Mouse (Mus musculus) kidney, postnatal 0 days (tissue): ENCODE measurements around the gene Gm21983. TPM values are rescaled to one million over a fixed set of nuclear protein-coding genes. Genes with fewer than 3 reads are reported as not detected.

ENCODE experiments used
- ATAC-seq: fragments of 200-750 bp; cut with Nextera tagmentation; replicated peaks from 2 replicates; pipeline ENCODE4 v1.8.0; 2017; ENCODE audit warnings: low read depth, moderate number of reproducible peaks, moderate TSS enrichment, moderate library complexity; ENCODE audit not compliant: low FRiP score
- DNase-seq: peaks from one replicate; pipeline ENCODE4 v3.0.0-alpha.2; 2016; ENCODE audit warnings: low spot score
- H3K27ac ChIP-seq: fragments of 300-500 bp; sonication (generic); 2 replicates; pipeline ENCODE4 v1.5.1; 2014; ENCODE audit warnings: mild to moderate bottlenecking
- H3K27me3 ChIP-seq: fragments of 300-500 bp; sonication (generic); 2 replicates; pipeline ENCODE4 v1.6.1; 2014; ENCODE audit warnings: low read length, mixed read lengths; ENCODE audit not compliant: insufficient read depth
- H3K36me3 ChIP-seq: fragments of 300-500 bp; sonication (generic); 2 replicates; pipeline ENCODE4 v1.6.1; 2014; ENCODE audit warnings: low read length, mixed read lengths; ENCODE audit not compliant: insufficient read depth
- H3K4me1 ChIP-seq: fragments of 300-500 bp; sonication (generic); replicated peaks from 2 replicates; pipeline ENCODE4 v1.6.1; 2014; ENCODE audit warnings: antibody characterized with exemption, low read length, mixed read lengths; ENCODE audit not compliant: insufficient read depth
- H3K4me2 ChIP-seq: fragments of 300-500 bp; sonication (generic); 2 replicates; pipeline ENCODE4 v1.6.1; 2014; ENCODE audit warnings: mild to moderate bottlenecking, low read length, moderate library complexity, mixed read lengths
- H3K4me3 ChIP-seq: fragments of 300-500 bp; sonication (generic); replicated peaks from 2 replicates; pipeline ENCODE4 v1.5.1; 2014; ENCODE audit warnings: low read depth, low read length
- H3K9ac ChIP-seq: fragments of 300-500 bp; sonication (generic); 2 replicates; pipeline ENCODE4 v1.6.1; 2014; ENCODE audit warnings: low read depth, low read length
- H3K9me3 ChIP-seq: fragments of 300-500 bp; sonication (generic); replicated peaks from 2 replicates; pipeline ENCODE4 v1.6.1; 2016; ENCODE audit warnings: low read length, inconsistent platforms, mixed read lengths
- CTCF ChIP-seq: IDR thresholded peaks from 2 replicates; pipeline ENCODE4 v1.5.1; 2016; ENCODE audit warnings: antibody characterized with exemption, low read depth, mild to moderate bottlenecking, moderate library complexity
- WGBS: fragments of 180-500 bp; shearing (Covaris S2); extraction: QIAGEN DNeasy Blood & Tissue Kit; methylation state at CpG from one replicate; pipeline ENCODE4 v1.1.7; 2014; 5-methylcytosine and 5-hydroxymethylcytosine counted together
- polyA plus RNA-seq: library from polyadenylated mRNA; unstranded; fragments of >200 nt; fragmentation: Nextera tagmentation; extraction: Ambion mirVana; gene quantifications from 2 replicates; pipeline ENCODE4 v1.2.1, GENCODE M21; 2015

The Gm21983 gene
- polyA plus RNA-seq, 1 experiment from 2014 or later, result 0.30 TPM

GRCm38 (mm10) chr7:27133156-27133555, 47.7 kb downstream of the Gm21983 start:
- WGBS, result 54% methylated on average over 12 of the region's 12 CpGs
- no peaks in the 10 kb centered on the region for H3K27me3 ChIP-seq
- ATAC-seq (no peak), DNase-seq (no peak)
- H3K4me2 ChIP-seq, result no peak overlapping the region
- H3K4me1 ChIP-seq, result no peaks in the 10 kb centered on the region
- no peak overlapping the region for H3K27ac ChIP-seq
- H3K36me3 ChIP-seq, result no peaks in the 10 kb centered on the region
- TF ChIP-seq CTCF, result no peak
- no peak overlapping the region for H3K9ac ChIP-seq
- no peak overlapping the region for H3K4me3 ChIP-seq
- H3K9me3 ChIP-seq, result no peaks in the 10 kb centered on the region

DNA sequence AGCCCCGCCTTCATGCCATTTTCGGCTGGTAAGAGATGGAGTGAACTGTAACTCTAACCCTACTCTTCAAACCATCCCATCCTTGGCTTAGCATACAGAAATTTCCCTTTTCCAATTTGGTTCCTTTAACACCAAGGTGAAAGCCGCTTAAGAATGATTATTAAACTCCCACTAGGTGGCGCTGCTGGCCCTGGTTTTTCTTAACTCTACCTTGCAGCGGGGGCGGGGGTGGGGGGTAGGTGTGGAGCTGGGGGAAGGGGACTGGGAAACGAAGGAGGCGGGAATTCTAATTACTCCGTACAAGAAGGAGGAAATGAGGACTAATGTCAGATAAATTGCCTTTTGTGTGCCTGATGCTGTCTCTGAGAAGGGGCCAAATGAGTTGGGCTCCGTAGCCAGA, 48.3 kb downstream of the Gm21983 start:
- no peak for ATAC-seq
- TF ChIP-seq CTCF, result peak; percentile 61
- peak; percentile 73 for DNase-seq
- H3K9ac ChIP-seq, result no peak overlapping the region
- H3K4me1 ChIP-seq, result no peaks in the 10 kb centered on the region
- no peak overlapping the region for H3K4me3 ChIP-seq
- H3K9me3 ChIP-seq, result no peaks in the 10 kb centered on the region
- H3K27ac ChIP-seq, result no peak overlapping the region
- WGBS, result 12% methylated on average over 10 of the region's 10 CpGs
- H3K27me3 ChIP-seq, result no peaks in the 10 kb centered on the region
- peak overlapping the region; percentile 4; the same call in 1 of the 2 replicates for H3K4me2 ChIP-seq
- H3K36me3 ChIP-seq, result no peaks in the 10 kb centered on the region

DNA sequence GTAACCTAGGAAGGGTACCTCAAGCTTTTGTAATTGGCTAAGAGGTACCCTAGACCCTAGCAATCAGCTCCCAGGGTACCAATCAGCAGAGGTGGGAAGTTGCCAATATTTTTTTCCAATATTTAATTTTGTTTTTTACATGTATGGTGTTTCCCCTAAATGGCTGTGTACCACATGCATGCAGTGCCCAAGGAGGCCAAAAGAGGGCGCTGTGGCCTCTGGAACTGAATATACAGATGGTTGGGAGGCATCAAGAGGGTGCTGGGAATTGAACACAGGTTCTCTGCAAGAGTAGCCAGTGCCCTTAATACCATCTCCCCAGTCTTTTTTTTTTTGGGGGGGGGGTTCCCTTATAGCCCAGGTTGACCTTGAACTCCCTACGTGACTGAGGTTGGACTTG, 49.5 kb downstream of the Gm21983 start:
- no peaks in the 10 kb centered on the region for H3K4me1 ChIP-seq
- H3K4me2 ChIP-seq, result no peak overlapping the region
- 65% methylated on average over 2 of the region's 2 CpGs for WGBS
- H3K27me3 ChIP-seq, result no peaks in the 10 kb centered on the region
- no peaks in the 10 kb centered on the region for H3K36me3 ChIP-seq
- ATAC-seq (no peak), DNase-seq (no peak)
- no peak overlapping the region for H3K9ac ChIP-seq
- peak; percentile 21; the same call in 1 of the 2 replicates for TF ChIP-seq CTCF
- no peaks in the 10 kb centered on the region for H3K9me3 ChIP-seq
- H3K27ac ChIP-seq, result no peak overlapping the region
- no peak overlapping the region for H3K4me3 ChIP-seq

DNA sequence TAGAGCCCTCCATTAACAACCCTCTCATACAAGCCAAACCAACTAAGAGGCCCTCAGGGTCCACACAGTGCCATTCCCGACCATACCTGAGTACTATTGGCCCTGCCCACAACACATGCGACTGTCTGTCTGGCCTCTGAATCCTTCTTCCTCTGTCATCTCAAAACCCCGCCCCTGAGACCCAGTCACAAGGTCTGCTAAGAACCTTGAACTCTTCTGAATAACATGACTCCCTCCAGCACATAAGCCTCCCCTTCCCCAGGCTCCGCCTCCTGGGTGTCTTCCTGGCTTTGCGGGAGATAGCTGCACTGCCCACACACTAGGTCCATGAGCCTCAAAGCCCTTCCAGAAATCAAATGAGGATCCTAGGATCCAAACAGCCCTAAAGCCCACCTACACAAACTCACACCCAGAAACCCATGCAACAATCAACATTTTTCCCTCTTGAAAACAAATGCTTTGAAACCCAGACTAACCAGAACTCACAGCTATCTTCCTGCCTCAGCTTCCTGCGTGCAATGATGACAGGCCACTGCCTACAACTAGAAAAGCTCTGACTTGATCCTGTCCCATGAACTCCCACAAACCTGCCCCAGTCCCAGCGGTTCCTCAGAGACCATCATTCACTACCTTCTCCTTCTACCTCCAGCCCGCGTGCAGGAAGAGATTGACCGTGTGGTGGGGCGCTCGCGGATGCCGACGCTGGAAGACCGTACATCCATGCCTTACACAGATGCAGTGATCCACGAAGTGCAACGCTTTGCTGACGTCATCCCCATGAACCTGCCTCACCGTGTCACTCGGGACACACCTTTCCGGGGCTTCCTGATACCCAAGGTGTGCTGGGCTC, 50.1 kb downstream of the Gm21983 start:
- Histone ChIP-seq H3K36me3 (no peaks in the 10 kb centered on the region), H3K4me3 (no peak overlapping the region), H3K4me1 (no peaks in the 10 kb centered on the region), H3K27ac (no peak overlapping the region), H3K27me3 (no peaks in the 10 kb centered on the region), H3K4me2 (no peak overlapping the region), H3K9me3 (no peaks in the 10 kb centered on the region), H3K9ac (no peak overlapping the region)
- ATAC-seq (no peak), DNase-seq (no peak)
- TF ChIP-seq CTCF, result no peak
- WGBS, result 88% methylated on average over 22 of the region's 22 CpGs

- no peak overlapping the region for H3K27ac ChIP-seq
- no peaks in the 10 kb centered on the region for H3K4me1 ChIP-seq
- ATAC-seq, result no peak
- no peaks in the 10 kb centered on the region for H3K9me3 ChIP-seq
- H3K9ac ChIP-seq, result no peak overlapping the region
- no peak overlapping the region for H3K4me2 ChIP-seq
- no peak overlapping the region for H3K4me3 ChIP-seq
- H3K27me3 ChIP-seq, result no peaks in the 10 kb centered on the region
- no peaks in the 10 kb centered on the region for H3K36me3 ChIP-seq
- DNase-seq, result no peak
- WGBS, result 87% methylated on average over 12 of the region's 12 CpGs
- no peak for TF ChIP-seq CTCF
These were observed 51.1 kb downstream of the Gm21983 start for GRCm38 (mm10) chr7:27129811-27130210.

GRCm38 (mm10) chr7:27128946-27129345, 51.9 kb downstream of the Gm21983 start:
- no peak overlapping the region for H3K9ac ChIP-seq
- 81% methylated on average over 13 of the region's 13 CpGs for WGBS
- no peaks in the 10 kb centered on the region for H3K9me3 ChIP-seq
- no peaks in the 10 kb centered on the region for H3K27me3 ChIP-seq
- H3K4me3 ChIP-seq, result no peak overlapping the region
- DNase-seq (no peak), ATAC-seq (no peak)
- no peaks in the 10 kb centered on the region for H3K36me3 ChIP-seq
- no peaks in the 10 kb centered on the region for H3K4me1 ChIP-seq
- H3K4me2 ChIP-seq, result no peak overlapping the region
- H3K27ac ChIP-seq, result no peak overlapping the region
- TF ChIP-seq CTCF, result no peak
